Mouse (Mus musculus): ENCODE results near the gene Egln2. TPM values are rescaled to one million over a fixed set of nuclear protein-coding genes. Genes with fewer than 3 reads are reported as not detected.

The Egln2 gene
- 23.6 and 24.3 TPM in 2 replicates for total RNA-seq (2014; fragmentation: Nextera tagmentation)
- 19.5 and 22.1 TPM in 2 replicates for total RNA-seq (2017)

DNA sequence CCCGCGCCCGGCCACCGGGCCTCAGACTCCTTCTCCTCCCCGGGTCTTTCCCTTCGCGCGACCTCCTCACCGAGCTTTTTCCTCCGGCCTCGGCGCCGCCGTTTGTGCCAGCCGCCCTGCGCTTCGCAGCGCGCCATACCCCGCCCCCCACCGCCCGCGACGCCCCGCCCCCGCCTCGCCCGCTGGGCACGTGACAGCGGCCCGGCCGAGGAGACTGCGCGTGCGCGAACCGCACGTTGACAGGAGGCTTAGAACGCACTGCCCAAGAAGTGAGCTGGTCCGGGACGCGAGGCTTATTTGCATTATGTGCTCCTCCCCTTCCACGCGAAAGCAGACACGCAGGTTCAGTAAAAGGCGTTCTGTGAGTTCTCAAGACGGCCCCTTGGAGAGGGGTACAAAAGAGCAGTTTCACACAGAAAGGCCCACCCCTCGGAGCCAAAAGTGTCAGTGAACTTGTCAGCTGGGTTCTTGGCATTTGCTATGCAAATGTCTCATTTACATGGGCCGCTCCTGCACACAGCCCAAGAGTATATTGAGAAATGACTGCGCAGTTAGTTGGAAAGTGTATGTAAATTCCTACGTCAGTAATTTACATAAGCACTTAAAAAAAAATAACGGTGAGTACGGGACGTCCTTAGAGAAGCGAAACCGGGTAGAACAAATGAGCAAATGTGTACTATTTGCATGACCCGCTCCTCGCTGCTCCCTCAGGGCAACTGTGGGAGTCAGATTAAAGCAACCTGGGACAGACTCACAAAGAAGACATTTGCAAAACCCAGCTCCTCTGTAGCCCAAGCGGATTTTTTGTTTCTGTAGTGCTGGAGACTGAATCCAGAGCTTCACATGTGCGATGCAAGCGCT, at the start of gene Egln2:
Gene Egln2, minus strand, starts transcription at position 189 of the 861 bp plus-strand sequence.
- ATAC-seq (replicated peaks; ENCODE audit: low FRiP score, low TSS enrichment, poor library complexity, severe bottlenecking): peak; percentile 75

GRCm38 (mm10) chr7:27212626-27213025, 46.0 kb upstream of the Egln2 start:
- no peak for ATAC-seq (replicated peaks; ENCODE audit: low FRiP score, low TSS enrichment, poor library complexity, severe bottlenecking)

GRCm38 (mm10) chr7:27203730-27204449, 37.3 kb upstream of the Egln2 start:
- ATAC-seq (replicated peaks; ENCODE audit: low FRiP score, low TSS enrichment, poor library complexity, severe bottlenecking): no peak

DNA sequence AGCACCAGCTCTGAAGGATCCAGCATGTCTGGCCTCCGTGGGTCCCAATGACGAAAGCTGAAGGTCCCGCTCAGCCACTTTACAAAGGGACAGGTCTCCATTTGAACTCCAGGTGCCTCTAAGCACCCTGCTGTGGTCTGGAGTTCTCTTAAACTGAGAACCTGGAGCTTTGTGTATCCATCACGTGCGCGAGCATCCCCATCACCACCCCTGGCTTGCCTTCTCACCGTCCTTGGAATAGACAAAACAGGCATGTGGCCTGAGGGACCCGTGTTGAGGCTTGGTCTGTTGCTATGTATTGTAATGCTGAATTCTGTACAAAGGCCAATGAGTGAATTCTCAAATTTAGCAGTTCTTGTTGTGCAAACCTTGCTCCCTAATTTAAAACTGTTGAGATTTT, 32.2 kb upstream of the Egln2 start:
- no peak for ATAC-seq (replicated peaks; ENCODE audit: low FRiP score, low TSS enrichment, poor library complexity, severe bottlenecking)

- no peak for ATAC-seq (replicated peaks; ENCODE audit: low FRiP score, low TSS enrichment, poor library complexity, severe bottlenecking)
Observed at GRCm38 (mm10) chr7:27198355-27198754, 31.8 kb upstream of the Egln2 start.

- ATAC-seq (replicated peaks; ENCODE audit: low FRiP score, low TSS enrichment, poor library complexity, severe bottlenecking): no peak
Observed at GRCm38 (mm10) chr7:27197634-27198033, 31.0 kb upstream of the Egln2 start.

DNA sequence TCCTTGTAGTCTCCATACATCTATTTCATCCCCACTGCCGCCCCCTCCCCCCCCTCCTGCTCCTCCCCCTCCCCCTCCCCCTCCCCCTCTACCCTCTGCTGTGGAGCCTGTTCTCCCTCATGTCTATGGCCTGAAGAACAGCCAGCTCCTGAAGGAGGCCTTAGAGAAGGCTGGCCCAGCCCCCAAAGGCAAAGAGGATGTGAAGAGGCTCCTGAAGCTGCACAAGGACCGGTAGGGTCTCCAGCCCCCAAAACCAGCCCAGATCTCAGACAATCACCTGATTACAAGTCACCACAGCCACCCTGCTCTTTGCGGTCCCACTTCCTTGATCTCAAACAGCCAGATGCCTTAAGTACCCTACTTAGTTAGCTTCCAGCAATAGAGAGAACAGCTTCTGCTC, 30.5 kb upstream of the Egln2 start:
- no peak for ATAC-seq (replicated peaks; ENCODE audit: low FRiP score, low TSS enrichment, poor library complexity, severe bottlenecking)

- peak; percentile 96 for ATAC-seq (replicated peaks; ENCODE audit: low FRiP score, low TSS enrichment, poor library complexity, severe bottlenecking)
Observed at GRCm38 (mm10) chr7:27195681-27196611, 29.3 kb upstream of the Egln2 start, which contains the start of the genes BC024978 and Snrpa. TSS of gene BC024978 (plus strand) at chr7:27195781. TSS of gene Snrpa (minus strand) at chr7:27196271.

DNA sequence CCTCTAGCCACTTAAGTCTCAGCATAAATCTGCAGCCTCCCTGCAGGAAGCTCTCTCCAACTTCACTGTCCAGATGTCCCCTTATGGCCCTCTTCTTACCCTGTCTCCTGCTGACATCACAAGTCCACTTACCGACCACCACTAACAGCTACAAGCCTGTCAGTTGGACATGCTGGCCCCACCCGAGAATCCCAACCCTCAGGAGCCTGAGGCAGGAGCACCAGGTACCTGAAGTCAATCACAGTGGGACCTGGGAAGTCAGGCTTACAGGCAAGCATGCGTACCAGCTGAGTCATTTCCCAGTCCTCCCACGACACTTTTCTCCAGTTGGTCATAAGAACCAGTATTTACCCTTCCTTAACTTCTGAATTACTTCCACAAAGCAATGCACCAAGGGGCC, 27.1 kb upstream of the Egln2 start:
- no peak for ATAC-seq (replicated peaks; ENCODE audit: low FRiP score, low TSS enrichment, poor library complexity, severe bottlenecking)

DNA sequence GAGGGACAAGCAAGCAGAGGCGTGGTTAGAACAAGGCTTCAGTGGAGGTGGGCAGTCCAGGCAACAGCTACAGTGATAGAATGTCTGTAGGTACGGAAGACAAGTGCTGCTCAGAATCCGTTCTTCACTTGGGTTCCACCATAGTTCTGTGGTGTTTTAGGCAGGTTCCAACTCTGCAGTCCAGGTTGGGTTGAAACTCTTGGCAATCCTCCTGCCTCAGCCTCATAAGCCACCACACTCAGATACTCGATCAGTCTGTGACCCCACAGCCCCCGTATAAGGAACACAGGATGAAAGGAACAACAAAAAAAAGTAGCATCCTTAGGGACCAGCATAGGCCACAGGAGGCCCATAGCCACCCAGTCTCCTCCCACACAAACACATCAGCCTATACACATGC, 25.8 kb upstream of the Egln2 start:
- no peak for ATAC-seq (replicated peaks; ENCODE audit: low FRiP score, low TSS enrichment, poor library complexity, severe bottlenecking)

DNA sequence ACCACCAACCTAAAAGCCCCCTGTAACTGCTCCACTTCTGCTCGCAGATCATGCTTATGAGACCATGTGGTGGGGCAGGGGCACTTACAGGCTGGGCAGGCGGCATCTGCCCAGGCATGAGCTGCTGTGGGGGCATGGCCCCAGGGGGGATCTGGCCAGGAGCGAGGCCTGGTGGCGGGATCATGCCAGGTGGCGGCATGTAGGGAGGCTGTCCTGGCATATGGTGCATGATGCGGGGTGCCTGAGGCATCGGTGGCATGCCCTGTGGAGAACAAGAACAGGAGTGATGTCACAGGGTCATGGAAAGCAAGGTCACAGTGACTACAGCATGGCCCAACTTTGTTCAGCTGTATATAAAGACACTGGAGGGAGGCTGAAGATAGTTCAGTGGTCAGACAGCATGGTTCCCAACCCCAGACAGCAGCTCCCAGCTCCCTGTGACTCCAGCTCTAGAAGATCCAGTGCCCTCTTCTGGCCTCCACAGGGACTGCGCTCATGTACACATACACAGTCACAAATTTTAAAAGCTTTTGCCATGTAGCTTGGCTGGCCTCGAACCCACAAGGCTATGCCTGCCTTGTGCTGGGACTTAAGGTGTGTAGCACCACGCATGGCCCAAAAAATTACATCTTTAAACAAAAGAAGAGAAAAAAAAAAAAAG, 22.8 kb upstream of the Egln2 start:
- ATAC-seq (replicated peaks; ENCODE audit: low FRiP score, low TSS enrichment, poor library complexity, severe bottlenecking): 0 out of 2 replicates have a peak, but pooled peaks have one; percentile 16

DNA sequence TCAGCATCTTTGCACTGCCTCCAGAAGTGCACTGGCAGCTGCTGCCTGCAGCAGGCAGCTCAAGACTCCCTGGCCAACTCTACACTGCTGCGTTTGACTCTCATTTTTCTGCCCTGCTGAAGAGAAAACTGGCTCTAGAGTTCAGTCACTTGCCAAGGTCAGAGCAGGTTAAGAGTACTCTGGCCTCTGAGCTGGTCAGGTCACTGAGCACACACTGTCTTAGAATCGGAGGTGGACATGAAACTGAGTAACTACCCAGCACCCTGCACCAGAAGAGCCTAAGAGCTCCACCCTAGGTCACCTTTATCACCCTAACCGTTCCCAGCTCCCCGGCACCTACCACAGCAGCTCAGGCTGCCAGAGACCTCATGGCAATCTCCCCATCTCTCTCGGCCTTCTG, 19.4 kb upstream of the Egln2 start:
- ATAC-seq (replicated peaks; ENCODE audit: low FRiP score, low TSS enrichment, poor library complexity, severe bottlenecking): no peak

GRCm38 (mm10) chr7:27184964-27185363, 18.4 kb upstream of the Egln2 start:
- ATAC-seq (replicated peaks; ENCODE audit: low FRiP score, low TSS enrichment, poor library complexity, severe bottlenecking): peak; percentile 76

GRCm38 (mm10) chr7:27182498-27182897, 15.9 kb upstream of the Egln2 start:
- no peak for ATAC-seq (replicated peaks; ENCODE audit: low FRiP score, low TSS enrichment, poor library complexity, severe bottlenecking)

- no peak for ATAC-seq (replicated peaks; ENCODE audit: low FRiP score, low TSS enrichment, poor library complexity, severe bottlenecking)
Observed at GRCm38 (mm10) chr7:27180837-27181695, 14.5 kb upstream of the Egln2 start, which contains the start of the genes Gm21983 and Mia. TSS of gene Gm21983 (minus strand) at chr7:27181086. TSS of gene Mia (minus strand) at chr7:27181157.

GRCm38 (mm10) chr7:27180036-27180435, 13.4 kb upstream of the Egln2 start:
- ATAC-seq (replicated peaks; ENCODE audit: low FRiP score, low TSS enrichment, poor library complexity, severe bottlenecking): no peak

DNA sequence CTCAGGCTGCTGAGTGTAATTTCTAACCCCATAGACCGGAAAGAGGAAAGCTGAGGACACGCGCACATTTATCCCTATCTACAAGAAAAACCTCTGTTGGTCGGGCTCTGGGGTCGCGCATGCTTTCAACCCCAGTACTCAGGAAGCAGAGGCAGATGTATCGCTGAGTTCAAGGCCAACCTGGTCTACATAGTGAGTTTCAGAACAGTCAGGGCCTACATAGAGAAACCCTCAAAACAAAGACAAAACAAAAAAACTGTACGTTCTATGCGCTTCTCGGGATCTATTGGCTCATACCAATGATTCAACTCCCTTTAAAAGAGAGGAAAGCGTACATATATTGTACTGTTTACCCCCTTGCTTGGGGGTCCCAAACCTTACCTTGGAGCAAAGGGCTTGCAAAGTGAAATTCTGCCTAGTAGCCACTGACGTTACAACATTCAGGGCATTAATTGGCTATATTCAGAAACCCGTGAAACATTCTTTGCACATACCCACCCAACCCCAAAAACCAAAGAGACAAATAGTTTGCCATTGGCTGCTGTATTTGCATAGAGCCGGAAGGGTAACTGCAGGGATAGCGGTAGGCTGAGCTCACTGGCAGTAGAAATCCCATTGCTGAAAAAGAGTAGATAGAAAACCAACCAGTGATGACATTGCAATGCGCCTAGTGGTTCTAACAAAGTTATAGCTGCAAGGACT, 12.8 kb upstream of the Egln2 start:
- no peak for ATAC-seq (replicated peaks; ENCODE audit: low FRiP score, low TSS enrichment, poor library complexity, severe bottlenecking)

Data from megakaryocyte-erythroid progenitor cell, adult 5-6 weeks (primary cell).